Mouse (Mus musculus): Measurements from ENCODE around the gene U2af1l4.

The U2af1l4 gene

GRCm38 (mm10) chr7:30563117-30563905 is at the start of gene U2af1l4, which contains the start of the genes Gm49396 and Psenen:
U2af1l4 (plus strand) TSS chr7:30563301.
Gm49396 (plus strand) TSS chr7:30563344.
Psenen (minus strand) TSS chr7:30563627.
- peak; percentile 97 for DNase-seq

GRCm38 (mm10) chr7:30515003-30515760 is 47.9 kb upstream of the U2af1l4 start:
- DNase-seq = no peak

GRCm38 (mm10) chr7:30518325-30518724 is 44.8 kb upstream of the U2af1l4 start:
- no peak for DNase-seq

GRCm38 (mm10) chr7:30520396-30520795 is 42.7 kb upstream of the U2af1l4 start:
- DNase-seq = no peak

GRCm38 (mm10) chr7:30520856-30521255 is 42.2 kb upstream of the U2af1l4 start:
- DNase-seq = no peak

- DNase-seq = no peak
Observed at GRCm38 (mm10) chr7:30522871-30523270, 40.2 kb upstream of the U2af1l4 start.

GRCm38 (mm10) chr7:30524487-30524886 is 38.6 kb upstream of the U2af1l4 start:
- DNase-seq = no peak

- no peak for DNase-seq
Observed at GRCm38 (mm10) chr7:30525954-30526353, 37.1 kb upstream of the U2af1l4 start.

GRCm38 (mm10) chr7:30526399-30526798 is 36.7 kb upstream of the U2af1l4 start:
- DNase-seq = no peak

GRCm38 (mm10) chr7:30526981-30527380 is 36.1 kb upstream of the U2af1l4 start:
- no peak for DNase-seq

GRCm38 (mm10) chr7:30531291-30531815 is 31.7 kb upstream of the U2af1l4 start:
- peak; percentile 83 for DNase-seq

GRCm38 (mm10) chr7:30532931-30533330 is 30.2 kb upstream of the U2af1l4 start:
- no peak for DNase-seq

- no peak for DNase-seq
Observed at GRCm38 (mm10) chr7:30533941-30534632, 29.0 kb upstream of the U2af1l4 start.

- peak; percentile 98 for DNase-seq
Observed at GRCm38 (mm10) chr7:30534633-30535577, 28.2 kb upstream of the U2af1l4 start, which contains the start of gene Arhgap33. Arhgap33 (minus strand) TSS chr7:30535060.

- DNase-seq = no peak
Observed at GRCm38 (mm10) chr7:30540572-30540971, 22.5 kb upstream of the U2af1l4 start.

GRCm38 (mm10) chr7:30544327-30544726 is 18.8 kb upstream of the U2af1l4 start:
- no peak for DNase-seq

GRCm38 (mm10) chr7:30549880-30550279 is 13.2 kb upstream of the U2af1l4 start:
- no peak for DNase-seq

GRCm38 (mm10) chr7:30550603-30551002 is 12.5 kb upstream of the U2af1l4 start:
- DNase-seq = no peak

- DNase-seq = no peak
Observed at GRCm38 (mm10) chr7:30551445-30552101, 11.5 kb upstream of the U2af1l4 start.

GRCm38 (mm10) chr7:30552102-30553020 is 10.7 kb upstream of the U2af1l4 start, which contains the start of the genes Hspb6 and Proser3:
Hspb6 (plus strand) TSS chr7:30552178.
Proser3 (minus strand) TSS chr7:30552299.
- peak; percentile 98 for DNase-seq

Measured in right cerebral cortex, adult 18-20 months (tissue).